Mouse (Mus musculus): Measurements from ENCODE around the gene Vmn2r89. TPM values are rescaled to one million over a fixed set of nuclear protein-coding genes. Genes with fewer than 3 reads are reported as not detected.
"Not testable (repeated sequence)": the region's sequence is repeated elsewhere in the genome, so short reads cannot be mapped to it uniquely, and the experiment has no call there.

The Vmn2r89 gene
- total RNA-seq (2014; rRNA removed; ENCODE audit: low replicate concordance) (not detected in 2 replicates), polyA plus RNA-seq (2015; fragmentation: Nextera tagmentation; extraction: Ambion mirVana) (not detected in 2 replicates)

- H3K27ac ChIP-seq (ENCODE audit: low read depth); H3K27me3 ChIP-seq (ENCODE audit: control insufficient read depth, insufficient read depth, low read length); H3K4me3 ChIP-seq (ENCODE audit: low read depth, low read length); H3K9ac ChIP-seq (replicated peaks; ENCODE audit: low read depth, low read length); H3K4me2 ChIP-seq (ENCODE audit: low read depth, low read length); H3K4me1 ChIP-seq (ENCODE audit: control insufficient read depth, insufficient read depth); H3K9me3 ChIP-seq (replicated peaks; ENCODE audit: control insufficient read depth, low read length); ATAC-seq (ENCODE audit: insufficient read depth, low read depth); DNase-seq (ENCODE audit: low spot score); H3K36me3 ChIP-seq (replicated peaks; ENCODE audit: control insufficient read depth, insufficient read depth, low read length): not testable (repeated sequence)
- 70% methylated on average over 2 of the region's 2 CpGs for WGBS
Observed at GRCm38 (mm10) chr14:51451557-51451956, at the start of gene Vmn2r89. Gene Vmn2r89, plus strand, starts transcription at chr14:51451857.

GRCm38 (mm10) chr14:51410520-51410919 is 41.1 kb upstream of the Vmn2r89 start, which contains the start of gene Vmn2r88:
Gene Vmn2r88, plus strand, starts transcription at chr14:51410820.
- no peak for TF ChIP-seq EP300 (IDR thresholded peaks at IDR 0.05; ENCODE audit: low read depth)
- H3K36me3 ChIP-seq (replicated peaks; ENCODE audit: control insufficient read depth, insufficient read depth, low read length): no peaks in the 10 kb centered on the region
- no peaks in the 10 kb centered on the region for H3K9me3 ChIP-seq (replicated peaks; ENCODE audit: control insufficient read depth, low read length)
- no peak within 1 kb of the TSS for H3K4me2 ChIP-seq (ENCODE audit: low read depth, low read length)
- no peaks in the 10 kb centered on the region for H3K27me3 ChIP-seq (ENCODE audit: control insufficient read depth, insufficient read depth, low read length)
- no peaks in the 10 kb centered on the region for H3K4me1 ChIP-seq (ENCODE audit: control insufficient read depth, insufficient read depth)
- ATAC-seq (ENCODE audit: insufficient read depth, low read depth) (no peak), DNase-seq (ENCODE audit: low spot score) (no peak)
- H3K9ac ChIP-seq (replicated peaks; ENCODE audit: low read depth, low read length): no peak within 1 kb of the TSS
- no peak within 1 kb of the TSS for H3K4me3 ChIP-seq (ENCODE audit: low read depth, low read length)
- no peak within 1 kb of the TSS for H3K27ac ChIP-seq (ENCODE audit: low read depth)
- WGBS: 79% methylated on average over 1 of the region's 1 CpGs

GRCm38 (mm10) chr14:51423885-51424284 is 27.8 kb upstream of the Vmn2r89 start:
- H3K4me3 ChIP-seq (ENCODE audit: low read depth, low read length): no peak overlapping the region
- H3K27me3 ChIP-seq (ENCODE audit: control insufficient read depth, insufficient read depth, low read length): no peaks in the 10 kb centered on the region
- TF ChIP-seq CTCF (IDR thresholded peaks at IDR 0.05; ENCODE audit: low read depth) (no peak), EP300 (IDR thresholded peaks at IDR 0.05; ENCODE audit: low read depth) (no peak)
- ATAC-seq (ENCODE audit: insufficient read depth, low read depth) (no peak), DNase-seq (ENCODE audit: low spot score) (no peak)
- H3K4me2 ChIP-seq (ENCODE audit: low read depth, low read length): no peak overlapping the region
- no peaks in the 10 kb centered on the region for H3K4me1 ChIP-seq (ENCODE audit: control insufficient read depth, insufficient read depth)
- WGBS: 45% methylated on average over 2 of the region's 2 CpGs
- H3K27ac ChIP-seq (ENCODE audit: low read depth): no peak overlapping the region
- H3K9me3 ChIP-seq (replicated peaks; ENCODE audit: control insufficient read depth, low read length): no peaks in the 10 kb centered on the region
- no peaks in the 10 kb centered on the region for H3K36me3 ChIP-seq (replicated peaks; ENCODE audit: control insufficient read depth, insufficient read depth, low read length)
- H3K9ac ChIP-seq (replicated peaks; ENCODE audit: low read depth, low read length): no peak overlapping the region

- not testable (repeated sequence) for H3K27ac ChIP-seq (ENCODE audit: low read depth); DNase-seq (ENCODE audit: low spot score); H3K9me3 ChIP-seq (replicated peaks; ENCODE audit: control insufficient read depth, low read length); H3K27me3 ChIP-seq (ENCODE audit: control insufficient read depth, insufficient read depth, low read length); H3K9ac ChIP-seq (replicated peaks; ENCODE audit: low read depth, low read length); H3K36me3 ChIP-seq (replicated peaks; ENCODE audit: control insufficient read depth, insufficient read depth, low read length); ATAC-seq (ENCODE audit: insufficient read depth, low read depth); H3K4me2 ChIP-seq (ENCODE audit: low read depth, low read length); H3K4me3 ChIP-seq (ENCODE audit: low read depth, low read length); H3K4me1 ChIP-seq (ENCODE audit: control insufficient read depth, insufficient read depth)
Observed at GRCm38 (mm10) chr14:51430138-51430537, 21.5 kb upstream of the Vmn2r89 start.

GRCm38 (mm10) chr14:51434546-51434945 is 17.1 kb upstream of the Vmn2r89 start:
- Histone ChIP-seq H3K4me2 (ENCODE audit: low read depth, low read length) (no peak overlapping the region), H3K4me1 (ENCODE audit: control insufficient read depth, insufficient read depth) (no peaks in the 10 kb centered on the region), H3K27me3 (ENCODE audit: control insufficient read depth, insufficient read depth, low read length) (no peaks in the 10 kb centered on the region), H3K4me3 (ENCODE audit: low read depth, low read length) (no peak overlapping the region), H3K9me3 (replicated peaks; ENCODE audit: control insufficient read depth, low read length) (peaks cover 16% of the 10 kb centered on the region), H3K9ac (replicated peaks; ENCODE audit: low read depth, low read length) (no peak overlapping the region), H3K27ac (ENCODE audit: low read depth) (no peak overlapping the region), H3K36me3 (replicated peaks; ENCODE audit: control insufficient read depth, insufficient read depth, low read length) (no peaks in the 10 kb centered on the region)
- TF ChIP-seq EP300 (IDR thresholded peaks at IDR 0.05; ENCODE audit: low read depth): no peak
- TF ChIP-seq CTCF (IDR thresholded peaks at IDR 0.05; ENCODE audit: low read depth): no peak
- ATAC-seq (ENCODE audit: insufficient read depth, low read depth) (no peak), DNase-seq (ENCODE audit: low spot score) (no peak)
- WGBS: 91% methylated on average over 16 of the region's 16 CpGs

GRCm38 (mm10) chr14:51435020-51435419 is 16.6 kb upstream of the Vmn2r89 start:
- Histone ChIP-seq H3K4me2 (ENCODE audit: low read depth, low read length) (no peak overlapping the region), H3K27ac (ENCODE audit: low read depth) (no peak overlapping the region), H3K4me3 (ENCODE audit: low read depth, low read length) (no peak overlapping the region), H3K9me3 (replicated peaks; ENCODE audit: control insufficient read depth, low read length) (peaks cover 16% of the 10 kb centered on the region), H3K9ac (replicated peaks; ENCODE audit: low read depth, low read length) (no peak overlapping the region), H3K4me1 (ENCODE audit: control insufficient read depth, insufficient read depth) (no peaks in the 10 kb centered on the region), H3K36me3 (replicated peaks; ENCODE audit: control insufficient read depth, insufficient read depth, low read length) (no peaks in the 10 kb centered on the region), H3K27me3 (ENCODE audit: control insufficient read depth, insufficient read depth, low read length) (no peaks in the 10 kb centered on the region)
- no peak for DNase-seq (ENCODE audit: low spot score)
- WGBS: 93% methylated on average over 26 of the region's 26 CpGs
- no peak for TF ChIP-seq CTCF (IDR thresholded peaks at IDR 0.05; ENCODE audit: low read depth)
- TF ChIP-seq EP300 (IDR thresholded peaks at IDR 0.05; ENCODE audit: low read depth): no peak
- no peak for ATAC-seq (ENCODE audit: insufficient read depth, low read depth)

Data from heart, postnatal 0 days (tissue).